Mouse (Mus musculus) brain, embryonic 14.5 days (tissue): ENCODE measurements around the gene Hsh2d. TPM values are rescaled to one million over a fixed set of nuclear protein-coding genes. Genes with fewer than 3 reads are reported as not detected.
A peak's percentile ranks its signal among the peaks of the same experiment; 100 is the strongest.

ENCODE experiments used
- DNase-seq: peaks from one replicate; pipeline ENCODE4 v3.0.0-alpha.2; 2011; ENCODE audit warnings: low read depth
- CTCF ChIP-seq: fragments of 200-500 bp; IDR thresholded peaks from 2 replicates; pipeline ENCODE4 v1.5.1; 2012; ENCODE audit warnings: inconsistent platforms, mild to moderate bottlenecking, moderate library complexity, borderline replicate concordance; ENCODE audit not compliant: insufficient read depth, insufficient read length; ENCODE audit errors: extremely low read depth
- POLR2A ChIP-seq: fragments of 200-500 bp; IDR thresholded peaks from 2 replicates; pipeline ENCODE4 v1.6.1; 2012; ENCODE audit warnings: mild to moderate bottlenecking, inconsistent platforms, borderline replicate concordance; ENCODE audit not compliant: poor library complexity, insufficient read depth, insufficient read length, severe bottlenecking; ENCODE audit errors: extremely low read depth
- polyA plus RNA-seq: library from polyadenylated mRNA; depleted of rRNA; stranded (reverse); fragments of >200 nt; gene quantifications from 2 replicates; pipeline ENCODE4 v1.2.3, GENCODE M21; 2012

The Hsh2d gene
- polyA plus RNA-seq, 1 experiment, result 0.14 TPM

DNA sequence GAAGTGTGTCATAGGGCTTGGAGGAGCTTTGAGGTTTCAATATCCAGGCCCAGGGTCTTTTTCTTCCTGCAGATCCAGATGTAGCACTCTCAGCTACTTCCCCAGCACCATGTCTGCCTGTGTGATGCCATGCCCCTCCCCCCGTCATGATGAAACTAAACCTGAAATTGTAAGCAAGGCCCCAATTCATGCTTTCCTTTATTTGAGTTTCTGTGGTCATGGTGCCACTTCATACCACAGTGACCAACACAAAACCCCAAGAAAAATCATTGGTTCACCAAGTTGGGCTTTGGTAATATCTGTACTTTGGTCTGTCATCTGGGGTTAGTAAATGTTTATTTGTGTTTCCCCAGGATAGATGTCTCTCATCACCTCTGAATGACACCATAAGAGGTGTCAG, 19.1 kb downstream of the Hsh2d start:
- no peak for TF ChIP-seq POLR2A
- TF ChIP-seq CTCF, result no peak
- no peak for DNase-seq

DNA sequence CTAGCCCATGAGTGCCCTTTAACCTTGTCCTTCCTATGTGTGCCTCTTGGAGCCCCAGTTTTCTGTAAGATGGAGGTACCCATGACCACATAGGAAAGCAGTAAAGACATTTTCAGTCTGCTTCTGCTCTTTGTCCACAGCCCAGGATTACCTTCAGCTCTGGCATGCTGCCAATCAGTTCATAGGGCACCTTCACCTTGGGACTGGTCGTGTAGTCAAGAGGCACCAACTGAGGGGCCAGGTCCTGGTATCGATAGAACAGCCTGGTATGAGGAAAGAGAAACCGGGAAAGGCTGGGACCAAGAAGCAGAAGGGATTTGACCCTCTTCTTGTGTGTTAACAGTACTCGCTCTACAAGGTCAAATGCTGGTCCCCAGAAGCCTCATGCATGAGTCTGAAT, 20.8 kb downstream of the Hsh2d start:
- DNase-seq, result no peak
- no peak for TF ChIP-seq POLR2A
- no peak for TF ChIP-seq CTCF

GRCm38 (mm10) chr8:72210710-72211109, 21.3 kb downstream of the Hsh2d start:
- DNase-seq, result no peak
- TF ChIP-seq POLR2A (no peak), CTCF (no peak)

- no peak for DNase-seq
- no peak for TF ChIP-seq POLR2A
- TF ChIP-seq CTCF, result no peak
These were observed 22.4 kb downstream of the Hsh2d start for GRCm38 (mm10) chr8:72211846-72212245.

DNA sequence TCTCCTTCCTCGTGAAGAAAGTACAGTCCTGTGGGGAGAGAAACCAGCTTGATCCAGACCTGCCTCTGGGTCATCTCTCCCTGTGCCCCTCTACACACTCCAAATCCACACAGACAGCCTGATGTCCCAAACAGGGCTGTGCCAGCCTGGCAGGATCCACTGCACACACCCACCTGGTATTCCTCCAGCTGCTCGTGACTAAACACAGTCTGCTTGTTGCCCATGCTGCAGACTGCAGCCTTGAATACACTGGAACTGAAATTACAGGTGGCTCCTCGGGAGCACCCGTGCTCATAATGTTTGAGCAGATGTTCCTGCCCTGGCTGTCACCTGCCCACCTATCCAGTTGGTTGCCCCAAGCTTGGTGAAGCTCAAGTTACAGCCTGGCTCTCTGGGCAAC, 23.3 kb downstream of the Hsh2d start, which contains the start of gene Cib3:
Gene Cib3 (minus strand): TSS at position 87 of the 400 bp plus-strand sequence.
- TF ChIP-seq CTCF (no peak), POLR2A (no peak)
- DNase-seq, result no peak

DNA sequence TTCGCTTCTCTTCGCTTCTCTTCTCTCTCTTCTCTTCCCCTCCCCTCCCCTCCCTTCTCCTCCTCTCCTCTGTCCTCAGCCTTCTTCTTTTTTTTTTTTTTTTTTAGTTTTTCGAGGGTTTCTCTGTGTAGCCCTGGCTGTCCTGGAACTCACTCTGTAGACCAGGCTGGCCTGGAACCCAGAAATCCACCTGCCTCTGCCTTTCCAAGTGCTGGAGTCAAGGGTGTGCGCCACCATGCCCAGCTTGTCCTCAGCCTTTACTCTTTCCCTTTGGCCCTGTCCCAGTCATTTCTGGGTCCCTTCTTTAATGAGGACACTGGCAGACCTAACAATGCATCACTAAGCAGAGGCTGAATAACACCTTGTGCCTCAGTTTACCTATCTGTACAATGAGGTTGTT, 24.1 kb downstream of the Hsh2d start, which contains the start of gene Gm11034:
Gene Gm11034 (minus strand): TSS at position 101 of the 400 bp plus-strand sequence.
- DNase-seq, result no peak
- TF ChIP-seq POLR2A (no peak), CTCF (no peak)

GRCm38 (mm10) chr8:72215060-72215459, 25.6 kb downstream of the Hsh2d start:
- TF ChIP-seq POLR2A (no peak), CTCF (peak; percentile 3; the same call in 1 of the 2 replicates)
- DNase-seq, result no peak

DNA sequence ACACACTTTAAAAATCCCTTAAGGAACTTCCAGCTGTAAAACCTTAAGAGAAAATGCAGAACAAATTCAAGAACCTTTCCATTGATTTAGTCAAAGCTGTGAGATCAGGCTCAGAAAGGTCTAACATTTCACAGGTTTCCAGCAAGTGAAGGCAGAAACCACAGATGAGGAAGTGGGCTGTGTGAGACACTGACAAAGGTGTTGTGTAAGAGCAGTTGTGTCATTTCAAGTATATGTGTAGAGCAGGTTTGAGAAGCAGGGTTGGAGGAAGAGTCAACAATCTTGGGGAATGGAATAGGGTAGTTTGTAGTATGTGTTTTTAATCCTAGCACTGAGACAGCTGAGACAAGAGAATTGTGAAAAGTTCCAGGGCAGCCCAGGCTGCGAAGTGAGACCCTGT, 26.4 kb downstream of the Hsh2d start:
- TF ChIP-seq POLR2A (no peak), CTCF (no peak)
- no peak for DNase-seq

DNA sequence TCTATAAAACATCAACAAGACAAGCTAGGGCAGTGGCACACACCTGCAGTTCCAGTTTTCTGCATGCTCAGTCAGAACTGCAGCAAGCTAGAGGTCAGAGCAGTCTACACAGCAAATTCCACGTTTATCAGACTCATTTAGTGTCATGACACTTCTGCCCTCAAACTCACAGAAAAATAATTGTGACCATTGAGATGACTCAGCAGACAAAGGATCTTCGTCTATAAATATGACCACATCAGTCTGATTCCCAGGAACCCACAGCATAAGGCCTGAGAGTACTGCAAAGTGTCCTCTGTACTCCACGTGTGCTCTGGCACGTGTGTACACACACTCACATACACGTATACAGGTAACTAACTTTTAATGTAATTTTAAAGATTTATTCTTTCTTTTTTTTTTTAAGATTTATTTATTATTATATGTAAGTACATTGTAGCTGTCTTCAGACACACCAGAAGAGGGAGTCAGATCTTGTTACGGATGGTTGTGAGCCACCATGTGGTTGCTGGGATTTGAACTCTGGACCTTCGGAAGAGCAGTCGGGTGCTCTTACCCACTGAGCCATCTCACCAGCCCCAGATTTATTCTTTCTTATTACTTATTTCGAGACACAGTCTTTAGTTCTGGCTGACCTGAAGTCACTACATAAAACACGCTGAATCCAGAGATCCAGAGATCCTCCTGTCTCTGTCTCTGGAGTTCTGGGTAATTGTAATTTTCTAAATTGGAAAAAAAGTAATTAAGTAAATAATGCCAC, 29.5 kb downstream of the Hsh2d start:
- TF ChIP-seq POLR2A, result no peak
- TF ChIP-seq CTCF, result no peak
- DNase-seq, result no peak

DNA sequence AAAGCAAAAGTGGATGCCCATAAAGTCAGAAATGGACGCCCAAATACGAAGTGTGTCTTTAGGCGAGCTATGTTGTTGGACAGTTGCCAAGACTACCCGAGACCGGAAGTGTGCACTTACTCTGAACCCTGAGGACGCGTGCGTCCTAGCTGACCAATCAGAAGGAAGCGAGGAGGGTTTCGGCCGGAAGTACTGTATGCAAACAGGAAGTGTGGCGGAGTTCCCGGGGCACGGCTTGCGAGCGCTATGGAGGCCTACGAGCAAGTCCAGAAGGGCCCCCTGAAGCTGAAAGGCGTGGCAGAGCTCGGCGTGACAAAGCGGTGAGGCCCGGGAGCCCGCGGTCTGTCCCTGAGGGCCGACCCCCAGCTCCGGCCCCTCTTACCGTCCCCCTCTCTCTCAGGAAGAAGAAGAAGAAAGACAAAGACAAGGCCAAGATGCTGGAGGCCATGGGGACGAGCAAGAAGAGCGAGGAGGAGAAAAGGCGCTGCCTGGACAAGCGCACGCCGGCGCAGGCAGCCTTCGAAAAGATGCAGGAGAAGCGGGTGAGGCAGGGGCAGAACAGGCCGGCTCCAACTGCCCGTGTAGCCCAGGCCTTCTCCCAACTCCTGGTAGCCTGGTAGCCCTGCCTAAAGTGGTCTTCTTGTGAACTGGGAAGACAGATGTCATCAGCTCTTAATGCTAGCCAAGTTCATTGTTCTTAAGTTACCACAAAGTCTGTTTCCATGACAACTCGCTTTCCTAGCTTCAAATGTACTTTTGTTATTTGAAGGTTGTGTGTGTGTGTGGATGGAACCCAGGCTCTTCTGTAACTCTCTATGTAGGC, 30.3 kb downstream of the Hsh2d start, which contains the start of gene Fam32a:
Gene Fam32a (plus strand): TSS at position 190 of the 823 bp plus-strand sequence.
- DNase-seq, result peak; percentile 99
- peak; percentile 22; the same call in 1 of the 2 replicates for TF ChIP-seq POLR2A
- TF ChIP-seq CTCF, result no peak

DNA sequence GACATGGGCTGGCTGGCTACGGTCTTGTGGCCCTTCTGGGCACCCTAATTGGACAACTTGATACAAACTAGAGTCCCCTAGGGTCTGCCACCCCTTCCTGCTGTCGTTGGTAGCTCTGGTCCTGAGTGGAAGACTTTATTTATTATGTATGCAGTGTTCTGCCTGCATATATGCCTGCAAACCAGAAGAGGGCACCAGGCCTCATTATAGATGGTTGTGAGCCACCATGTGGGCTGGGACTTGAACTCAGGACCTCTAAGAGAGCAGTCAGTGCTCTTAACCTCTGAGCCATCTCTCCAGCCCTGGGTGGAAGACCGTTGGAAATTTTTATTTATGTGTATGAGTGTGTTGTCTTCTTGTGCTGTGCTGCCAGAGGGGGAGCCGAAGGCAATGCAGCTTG, 31.3 kb downstream of the Hsh2d start:
- no peak; the same call in 1 of the 2 replicates for TF ChIP-seq CTCF
- no peak for TF ChIP-seq POLR2A
- DNase-seq, result no peak

- no peak for DNase-seq
- TF ChIP-seq CTCF (no peak), POLR2A (no peak)
These were observed 33.2 kb downstream of the Hsh2d start for GRCm38 (mm10) chr8:72222656-72223055.

- TF ChIP-seq CTCF (peak; percentile 75; the same call in 1 of the 2 replicates), POLR2A (peak; percentile 36; the same call in 1 of the 2 replicates)
- peak; percentile 100 for DNase-seq
These were observed 50.3 kb downstream of the Hsh2d start, which contains the start of gene Ap1m1 for GRCm38 (mm10) chr8:72239499-72240402. Ap1m1 (plus strand) TSS chr8:72240018.

GRCm38 (mm10) chr8:72240403-72240763, 50.9 kb downstream of the Hsh2d start:
- no peak for DNase-seq
- TF ChIP-seq POLR2A (no peak), CTCF (no peak)
